Mouse (Mus musculus): ENCODE results near the gene Zfp553. TPM values are rescaled to one million over a fixed set of nuclear protein-coding genes. Genes with fewer than 3 reads are reported as not detected.

The Zfp553 gene
- polyA plus RNA-seq, 1 experiment, result 57.0 TPM

DNA sequence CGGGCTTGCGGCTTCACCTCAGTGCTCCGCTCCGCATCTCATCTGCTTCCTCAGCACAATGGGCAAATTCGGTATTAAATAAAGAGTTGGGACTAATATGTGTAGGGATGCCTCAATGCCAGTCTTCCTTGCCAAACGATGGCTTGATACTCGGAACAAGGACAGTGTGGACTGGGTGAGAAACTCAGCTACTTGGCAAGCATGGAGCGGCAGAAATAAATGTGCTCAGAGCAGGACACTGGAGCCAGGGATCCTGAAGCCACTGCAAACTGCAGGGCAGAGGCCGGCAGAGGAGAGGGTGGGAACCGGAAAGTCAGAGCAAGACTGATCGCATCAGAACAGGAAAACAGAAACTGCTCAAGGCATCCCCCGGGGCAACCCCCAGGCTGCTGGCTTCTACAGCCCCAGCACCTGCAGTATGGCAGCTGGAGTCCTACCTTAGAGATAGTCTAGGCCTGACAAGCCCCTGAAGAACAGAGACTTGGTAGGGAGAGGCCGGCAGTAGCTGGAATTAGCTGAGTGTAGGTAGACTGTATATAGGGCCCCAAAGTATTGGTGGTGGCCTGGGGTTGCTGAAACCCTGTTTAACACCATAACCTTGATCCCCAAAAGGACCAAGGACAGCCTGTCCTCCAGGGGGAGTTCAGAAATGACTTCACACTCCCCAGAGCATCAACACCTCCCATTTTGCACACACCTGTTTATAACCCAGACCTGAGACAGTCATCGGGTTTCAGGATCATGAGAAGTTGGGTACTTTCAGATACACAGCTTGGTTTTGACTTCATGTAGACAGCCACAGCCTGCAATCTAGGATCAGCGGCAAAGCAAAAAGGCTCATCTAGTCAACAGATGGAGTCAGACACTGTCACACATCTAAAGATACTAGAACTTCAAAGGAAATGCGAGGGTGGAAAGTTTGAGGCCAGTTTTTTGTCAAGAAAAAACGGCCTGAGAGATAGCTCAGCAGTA is 44.3 kb upstream of the Zfp553 start:
- Histone ChIP-seq H3K27ac (ENCODE audit: insufficient read depth, low read length) (peak overlapping the region; percentile 47), H3K36me3 (ENCODE audit: control insufficient read depth, insufficient read depth, low read length, poor library complexity, severe bottlenecking) (peaks cover 24% of the 10 kb centered on the region), H3K4me3 (ENCODE audit: low read depth, low read length) (0 out of 2 replicates have a peak overlapping the region, but pooled peaks have one; percentile 5), H3K9ac (ENCODE audit: low read depth, poor library complexity, severe bottlenecking) (peak overlapping the region; percentile 13; the same call in 1 of the 2 replicates), H3K27me3 (ENCODE audit: control insufficient read depth, insufficient read depth, low read length, poor library complexity, severe bottlenecking) (no peaks in the 10 kb centered on the region), H3K4me1 (ENCODE audit: control insufficient read depth, insufficient read depth, low read length) (peaks cover 2% of the 10 kb centered on the region), H3K9me3 (replicated peaks; ENCODE audit: control insufficient read depth, insufficient read depth, low read length, poor library complexity, severe bottlenecking) (no peaks in the 10 kb centered on the region)
- TF ChIP-seq EP300 (IDR thresholded peaks at IDR 0.05; ENCODE audit: insufficient read depth, low read depth, low read length) (no peak), POLR2A (IDR thresholded peaks at IDR 0.05; ENCODE audit: insufficient read depth, low read length) (no peak)

DNA sequence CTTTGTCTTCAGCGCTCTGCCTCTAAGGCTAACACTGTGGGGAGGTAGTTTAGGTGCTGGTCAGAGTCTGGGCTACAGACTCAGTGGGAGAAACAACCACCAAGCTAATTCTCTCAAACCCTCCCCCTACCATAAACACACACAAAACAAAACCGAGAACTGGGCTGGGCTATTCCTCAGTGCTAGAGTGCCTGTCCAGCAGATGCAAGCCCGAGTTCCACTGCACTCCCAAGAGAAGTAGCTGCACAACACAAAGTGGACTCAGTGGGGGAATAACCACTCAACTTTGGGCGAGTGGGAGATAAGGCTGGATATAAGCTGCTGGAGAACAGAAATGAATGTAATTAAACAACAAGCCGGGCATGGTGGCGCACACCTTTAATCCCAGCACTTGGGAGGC is 42.2 kb upstream of the Zfp553 start:
- no peak overlapping the region for H3K9ac ChIP-seq (ENCODE audit: low read depth, poor library complexity, severe bottlenecking)
- H3K27ac ChIP-seq (ENCODE audit: insufficient read depth, low read length), result no peak overlapping the region
- peaks cover 2% of the 10 kb centered on the region for H3K4me1 ChIP-seq (ENCODE audit: control insufficient read depth, insufficient read depth, low read length)
- TF ChIP-seq CTCF (IDR thresholded peaks at IDR 0.05; ENCODE audit: low read depth, low read length) (no peak), POLR2A (IDR thresholded peaks at IDR 0.05; ENCODE audit: insufficient read depth, low read length) (no peak), EP300 (IDR thresholded peaks at IDR 0.05; ENCODE audit: insufficient read depth, low read depth, low read length) (no peak)
- no peaks in the 10 kb centered on the region for H3K9me3 ChIP-seq (replicated peaks; ENCODE audit: control insufficient read depth, insufficient read depth, low read length, poor library complexity, severe bottlenecking)
- H3K36me3 ChIP-seq (ENCODE audit: control insufficient read depth, insufficient read depth, low read length, poor library complexity, severe bottlenecking), result peaks cover 32% of the 10 kb centered on the region
- no peak overlapping the region for H3K4me3 ChIP-seq (ENCODE audit: low read depth, low read length)
- no peaks in the 10 kb centered on the region for H3K27me3 ChIP-seq (ENCODE audit: control insufficient read depth, insufficient read depth, low read length, poor library complexity, severe bottlenecking)

DNA sequence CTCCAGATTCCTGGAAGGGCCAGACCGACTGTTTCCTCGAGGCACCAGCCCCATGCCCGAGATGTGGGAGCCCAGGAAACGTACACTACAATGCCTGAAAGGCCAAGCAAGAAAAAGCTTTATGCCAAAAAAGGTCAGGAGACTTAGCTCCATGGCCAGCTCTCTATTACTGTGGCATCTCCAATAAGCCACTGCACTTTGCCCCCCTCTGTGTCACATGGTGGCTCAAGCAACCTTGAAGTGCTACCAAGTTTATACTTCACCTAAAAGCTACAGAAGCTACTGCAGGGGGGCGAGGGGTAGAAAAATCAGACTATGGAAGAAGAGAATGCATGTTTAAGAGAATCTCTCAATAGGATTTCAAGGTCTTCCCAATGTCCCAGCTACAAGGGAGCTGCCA is 39.9 kb upstream of the Zfp553 start:
- Histone ChIP-seq H3K27me3 (ENCODE audit: control insufficient read depth, insufficient read depth, low read length, poor library complexity, severe bottlenecking) (no peaks in the 10 kb centered on the region), H3K9ac (ENCODE audit: low read depth, poor library complexity, severe bottlenecking) (no peak overlapping the region), H3K4me3 (ENCODE audit: low read depth, low read length) (no peak overlapping the region), H3K9me3 (replicated peaks; ENCODE audit: control insufficient read depth, insufficient read depth, low read length, poor library complexity, severe bottlenecking) (no peaks in the 10 kb centered on the region), H3K4me1 (ENCODE audit: control insufficient read depth, insufficient read depth, low read length) (peaks cover 2% of the 10 kb centered on the region), H3K36me3 (ENCODE audit: control insufficient read depth, insufficient read depth, low read length, poor library complexity, severe bottlenecking) (peaks cover 34% of the 10 kb centered on the region), H3K27ac (ENCODE audit: insufficient read depth, low read length) (no peak overlapping the region)
- TF ChIP-seq CTCF (IDR thresholded peaks at IDR 0.05; ENCODE audit: low read depth, low read length) (no peak), POLR2A (IDR thresholded peaks at IDR 0.05; ENCODE audit: insufficient read depth, low read length) (no peak), EP300 (IDR thresholded peaks at IDR 0.05; ENCODE audit: insufficient read depth, low read depth, low read length) (no peak)

DNA sequence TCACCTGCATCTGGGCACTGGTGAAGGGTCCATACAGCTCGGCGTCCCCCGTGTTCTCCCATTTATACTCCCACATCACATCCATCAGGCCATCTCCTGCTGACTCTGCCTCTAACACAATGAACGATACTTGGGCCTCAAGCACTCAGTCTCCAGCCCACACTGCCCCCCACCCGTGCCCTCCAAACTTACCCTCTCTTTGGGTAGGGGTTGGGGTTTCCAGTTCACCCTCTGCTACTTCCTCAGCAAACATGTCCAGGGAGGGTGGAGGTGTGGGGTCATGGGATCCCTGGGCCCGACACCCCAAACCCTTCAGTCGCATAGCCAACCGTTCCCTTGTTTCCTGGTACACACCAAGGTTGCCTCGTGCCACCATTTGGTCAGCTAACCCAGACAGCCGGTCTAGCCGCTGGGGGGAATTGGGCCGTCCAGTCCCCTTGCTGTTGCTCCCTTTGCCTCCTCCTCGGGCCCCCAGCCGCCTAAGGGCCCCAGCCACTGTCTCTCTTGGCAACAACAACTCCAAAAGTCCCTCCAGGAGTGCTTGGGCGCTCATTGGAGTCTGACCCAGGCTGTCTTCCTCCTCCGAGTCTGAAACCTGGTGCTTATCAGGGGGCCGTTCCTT is 38.7 kb upstream of the Zfp553 start:
- H3K9me3 ChIP-seq (replicated peaks; ENCODE audit: control insufficient read depth, insufficient read depth, low read length, poor library complexity, severe bottlenecking), result no peaks in the 10 kb centered on the region
- H3K9ac ChIP-seq (ENCODE audit: low read depth, poor library complexity, severe bottlenecking), result peak overlapping the region; percentile 50
- no peak for TF ChIP-seq CTCF (IDR thresholded peaks at IDR 0.05; ENCODE audit: low read depth, low read length)
- no peak for TF ChIP-seq POLR2A (IDR thresholded peaks at IDR 0.05; ENCODE audit: insufficient read depth, low read length)
- H3K4me1 ChIP-seq (ENCODE audit: control insufficient read depth, insufficient read depth, low read length), result peaks cover 2% of the 10 kb centered on the region
- peaks cover 45% of the 10 kb centered on the region for H3K36me3 ChIP-seq (ENCODE audit: control insufficient read depth, insufficient read depth, low read length, poor library complexity, severe bottlenecking)
- peak overlapping the region; percentile 6; the same call in 1 of the 2 replicates for H3K27ac ChIP-seq (ENCODE audit: insufficient read depth, low read length)
- H3K27me3 ChIP-seq (ENCODE audit: control insufficient read depth, insufficient read depth, low read length, poor library complexity, severe bottlenecking), result no peaks in the 10 kb centered on the region
- no peak overlapping the region; the same call in 1 of the 2 replicates for H3K4me3 ChIP-seq (ENCODE audit: low read depth, low read length)

DNA sequence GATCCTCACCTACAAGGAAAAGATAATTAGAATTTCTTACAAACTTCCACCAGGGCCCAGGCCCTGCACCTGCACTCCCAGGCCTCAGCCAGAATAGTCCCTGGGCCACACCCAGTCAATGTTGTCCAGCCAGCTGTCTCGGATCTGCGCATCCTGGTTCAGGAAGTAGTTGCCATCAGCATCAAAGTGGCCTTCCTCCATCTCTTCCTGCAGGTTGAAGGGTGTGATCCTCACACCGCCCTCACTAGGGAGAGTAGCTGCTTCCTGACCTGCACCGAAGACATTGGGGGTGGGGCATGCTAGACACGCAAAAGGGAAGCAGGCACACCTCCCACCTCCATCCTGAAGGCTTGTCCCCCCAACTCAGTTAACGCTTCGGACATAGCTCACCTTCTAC is 38.2 kb upstream of the Zfp553 start:
- peak; percentile 66; the same call in 1 of the 2 replicates for TF ChIP-seq EP300 (IDR thresholded peaks at IDR 0.05; ENCODE audit: insufficient read depth, low read depth, low read length)
- no peak for TF ChIP-seq POLR2A (IDR thresholded peaks at IDR 0.05; ENCODE audit: insufficient read depth, low read length)
- Histone ChIP-seq H3K27ac (ENCODE audit: insufficient read depth, low read length) (peak overlapping the region; percentile 85), H3K9ac (ENCODE audit: low read depth, poor library complexity, severe bottlenecking) (peak overlapping the region; percentile 83), H3K4me1 (ENCODE audit: control insufficient read depth, insufficient read depth, low read length) (peaks cover 2% of the 10 kb centered on the region), H3K36me3 (ENCODE audit: control insufficient read depth, insufficient read depth, low read length, poor library complexity, severe bottlenecking) (peaks cover 48% of the 10 kb centered on the region), H3K4me3 (ENCODE audit: low read depth, low read length) (peak overlapping the region; percentile 82), H3K27me3 (ENCODE audit: control insufficient read depth, insufficient read depth, low read length, poor library complexity, severe bottlenecking) (no peaks in the 10 kb centered on the region), H3K9me3 (replicated peaks; ENCODE audit: control insufficient read depth, insufficient read depth, low read length, poor library complexity, severe bottlenecking) (no peaks in the 10 kb centered on the region)

Data from ES-Bruce4 (cell line).